Mouse (Mus musculus): Measurements from ENCODE around the gene Prc1. TPM values are rescaled to one million over a fixed set of nuclear protein-coding genes. Genes with fewer than 3 reads are reported as not detected.

Gene Prc1
- polyA plus RNA-seq, 1 experiment from 2014 or later = 75.2 TPM

DNA sequence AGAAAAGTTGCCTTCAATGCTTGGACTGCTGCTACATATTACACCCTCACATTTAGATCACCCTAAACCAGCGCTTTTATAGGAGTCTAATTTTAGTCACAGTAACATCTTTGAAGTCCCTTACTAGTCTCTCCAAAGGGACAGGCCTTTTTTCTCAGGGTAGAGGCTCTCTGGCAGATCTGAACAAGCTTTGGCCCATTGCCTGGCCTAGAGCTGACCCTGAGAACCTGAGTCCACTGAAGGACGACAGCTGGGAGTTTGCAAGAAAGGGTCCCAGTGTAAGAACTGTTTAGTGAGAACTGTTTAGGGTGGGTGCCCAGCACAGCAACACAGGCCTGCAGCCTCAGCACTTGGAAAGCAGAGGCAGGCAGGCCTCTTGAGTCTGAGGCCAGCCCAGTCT lies 71.5 kb downstream of the Prc1 start:
- H3K9ac ChIP-seq (replicated peaks) = no peak overlapping the region
- ATAC-seq = no peak
- H3K36me3 ChIP-seq = peaks cover 75% of the 10 kb centered on the region
- H3K27ac ChIP-seq = no peak overlapping the region
- no peaks in the 10 kb centered on the region for H3K27me3 ChIP-seq
- WGBS = 93% methylated on average over 2 of the region's 2 CpGs
- no peak overlapping the region for H3K4me2 ChIP-seq (replicated peaks)
- H3K9me3 ChIP-seq = no peaks in the 10 kb centered on the region
- H3K4me3 ChIP-seq (replicated peaks) = no peak overlapping the region
- peaks cover 16% of the 10 kb centered on the region for H3K4me1 ChIP-seq (replicated peaks)

Other genes starting within 250 kb of the Prc1 start
- gene Idh2, start 179.1 kb upstream of the Prc1 start, polyA plus RNA-seq (2015; fragmentation: Nextera tagmentation; extraction: Ambion mirVana) = 291 and 296 TPM in 2 replicates
- gene Sema4b, start 107.6 kb upstream of the Prc1 start, polyA plus RNA-seq (2015; fragmentation: Nextera tagmentation; extraction: Ambion mirVana) = 22.8 and 24.0 TPM in 2 replicates
- 30.1 and 38.1 TPM in 2 replicates for gene Cib1, start 61.6 kb upstream of the Prc1 start, polyA plus RNA-seq (2015; fragmentation: Nextera tagmentation; extraction: Ambion mirVana)
- 4.2 and 4.3 TPM in 2 replicates for gene Gdpgp1, start 61.6 kb upstream of the Prc1 start, polyA plus RNA-seq (2015; fragmentation: Nextera tagmentation; extraction: Ambion mirVana)
- gene Ttll13, start 48.1 kb upstream of the Prc1 start, polyA plus RNA-seq (2015; fragmentation: Nextera tagmentation; extraction: Ambion mirVana) = 1.9 and 2.0 TPM in 2 replicates
- 63.8 and 64.3 TPM in 2 replicates for gene Ngrn, start 33.2 kb upstream of the Prc1 start, polyA plus RNA-seq (2015; fragmentation: Nextera tagmentation; extraction: Ambion mirVana)
- 25.1 and 25.2 TPM in 2 replicates for gene Vps33b, start 24.8 kb upstream of the Prc1 start, polyA plus RNA-seq (2015; fragmentation: Nextera tagmentation; extraction: Ambion mirVana)
- gene Rccd1, start 30.0 kb downstream of the Prc1 start, polyA plus RNA-seq (2015; fragmentation: Nextera tagmentation; extraction: Ambion mirVana) = 13.6 and 16.5 TPM in 2 replicates
- gene Unc45a, start 46.6 kb downstream of the Prc1 start, polyA plus RNA-seq (2015; fragmentation: Nextera tagmentation; extraction: Ambion mirVana) = 52.5 and 58.6 TPM in 2 replicates
- 22.6 and 26.4 TPM in 2 replicates for gene Hddc3, start 48.7 kb downstream of the Prc1 start, polyA plus RNA-seq (2015; fragmentation: Nextera tagmentation; extraction: Ambion mirVana)
- gene Man2a2, start 76.9 kb downstream of the Prc1 start, polyA plus RNA-seq (2015; fragmentation: Nextera tagmentation; extraction: Ambion mirVana) = 19.4 and 21.3 TPM in 2 replicates
- 3.0 and 5.0 TPM in 2 replicates for gene Fes, start 93.5 kb downstream of the Prc1 start, polyA plus RNA-seq (2015; fragmentation: Nextera tagmentation; extraction: Ambion mirVana)
- gene Furin, start 111.0 kb downstream of the Prc1 start, polyA plus RNA-seq (2015; fragmentation: Nextera tagmentation; extraction: Ambion mirVana) = 3.2 and 3.6 TPM in 2 replicates
- 16.6 and 18.2 TPM in 2 replicates for gene Blm, start 240.7 kb downstream of the Prc1 start, polyA plus RNA-seq (2015; fragmentation: Nextera tagmentation; extraction: Ambion mirVana)